Mouse (Mus musculus): ENCODE measurements around the gene C330021F23Rik. TPM values are rescaled to one million over a fixed set of nuclear protein-coding genes. Genes with fewer than 3 reads are reported as not detected.

Gene C330021F23Rik
- 0.72 and 0.91 TPM in 2 replicates for polyA plus RNA-seq (2014; fragmentation: Nextera tagmentation; extraction: Ambion mirVana)

DNA sequence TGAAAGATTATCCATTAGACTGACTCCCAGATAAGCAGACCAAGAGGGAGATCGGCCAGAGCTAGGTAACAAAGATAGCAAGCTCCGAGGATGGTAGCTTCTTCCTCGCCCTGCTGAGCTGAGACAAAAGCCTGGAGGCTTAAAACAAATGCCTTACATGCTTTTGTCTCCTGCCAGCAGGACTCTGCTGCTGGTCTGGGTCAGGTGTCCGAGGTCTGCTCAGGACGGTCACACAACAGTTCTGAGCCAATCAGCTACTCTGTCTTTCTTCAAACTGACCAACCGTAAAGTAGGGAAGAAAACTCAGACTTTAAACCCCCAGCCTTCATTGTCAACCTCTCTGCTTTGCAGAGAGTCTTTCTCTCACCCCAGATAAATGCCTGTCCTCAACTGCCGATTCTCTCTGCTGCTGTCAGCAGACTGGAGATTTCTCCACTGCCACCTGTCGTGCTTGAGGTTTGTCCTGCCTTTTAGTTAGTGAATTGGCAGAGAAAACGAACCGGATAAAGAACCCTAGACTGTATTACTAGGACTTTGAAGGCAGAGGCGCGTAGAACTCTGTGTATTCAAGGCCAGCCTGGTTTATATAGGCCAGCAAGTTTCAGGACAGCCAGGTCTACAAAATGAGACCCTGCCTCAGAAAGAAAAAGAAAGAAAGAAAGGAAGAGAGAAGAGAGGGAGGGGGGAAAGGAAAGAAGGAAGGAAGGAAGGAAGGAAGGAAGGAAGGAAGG is at the start of gene C330021F23Rik:
Gene C330021F23Rik (plus strand): TSS at position 350 of the 731 bp plus-strand sequence.
- no peak within 1 kb of the TSS for H3K4me3 ChIP-seq (ENCODE audit: low read depth, low read length)
- H3K27me3 ChIP-seq (ENCODE audit: insufficient read depth, low read length) = no peaks in the 10 kb centered on the region
- DNase-seq (peak; percentile 8), ATAC-seq (ENCODE audit: insufficient read depth) (no peak)
- 5% methylated on average over 12 of the region's 12 CpGs for WGBS
- H3K9me3 ChIP-seq (ENCODE audit: low read depth, low read length) = no peaks in the 10 kb centered on the region
- no peaks in the 10 kb centered on the region for H3K36me3 ChIP-seq (ENCODE audit: insufficient read depth)
- no peak within 1 kb of the TSS for H3K27ac ChIP-seq (ENCODE audit: low read depth)
- no peak for TF ChIP-seq CTCF (IDR thresholded peaks at IDR 0.05; ENCODE audit: low read depth)
- H3K4me1 ChIP-seq (ENCODE audit: insufficient read depth) = no peaks in the 10 kb centered on the region
- H3K9ac ChIP-seq = no peak within 1 kb of the TSS; the same call in 1 of the 2 replicates
- H3K4me2 ChIP-seq = peak within 1 kb of the TSS; percentile 44

DNA sequence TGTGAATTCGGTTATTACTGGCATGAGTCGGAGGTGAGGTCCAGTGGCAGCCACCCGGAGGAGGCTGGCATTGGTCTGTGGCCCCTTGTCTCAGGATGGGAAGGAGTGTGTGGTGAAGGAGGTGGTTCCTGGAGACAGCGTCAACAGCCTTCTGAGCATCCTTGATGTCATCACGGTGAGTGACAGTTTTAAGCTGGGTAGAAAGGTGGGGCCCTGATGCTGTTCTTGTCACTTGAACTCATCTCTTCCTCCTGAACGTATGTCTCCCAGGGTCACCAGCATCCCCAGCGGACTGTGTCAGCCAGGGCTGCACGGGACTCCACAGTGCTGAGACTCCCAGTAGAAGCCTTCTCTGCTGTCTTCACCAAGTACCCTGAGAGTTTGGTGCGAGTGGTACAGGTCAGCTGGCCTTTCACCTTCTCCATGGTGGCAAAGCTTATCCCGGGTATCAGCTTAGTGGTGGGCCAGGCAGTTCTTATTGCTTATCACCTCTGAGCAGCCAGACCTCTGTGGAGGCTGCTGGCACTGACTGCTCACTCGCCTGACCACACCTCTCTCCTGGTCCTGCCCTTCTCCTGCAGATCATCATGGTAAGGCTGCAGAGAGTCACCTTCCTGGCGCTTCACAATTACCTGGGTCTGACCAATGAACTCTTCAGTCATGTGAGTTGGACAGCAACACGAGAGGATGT is 45.6 kb upstream of the C330021F23Rik start:
- Histone ChIP-seq H3K9me3 (ENCODE audit: low read depth, low read length) (no peaks in the 10 kb centered on the region), H3K4me1 (ENCODE audit: insufficient read depth) (no peaks in the 10 kb centered on the region), H3K9ac (no peak overlapping the region), H3K4me2 (no peak overlapping the region), H3K4me3 (ENCODE audit: low read depth, low read length) (no peak overlapping the region), H3K27ac (ENCODE audit: low read depth) (no peak overlapping the region), H3K27me3 (ENCODE audit: insufficient read depth, low read length) (no peaks in the 10 kb centered on the region), H3K36me3 (ENCODE audit: insufficient read depth) (peaks cover 46% of the 10 kb centered on the region)
- no peak for TF ChIP-seq CTCF (IDR thresholded peaks at IDR 0.05; ENCODE audit: low read depth)
- 86% methylated on average over 13 of the region's 13 CpGs for WGBS
- DNase-seq (no peak), ATAC-seq (ENCODE audit: insufficient read depth) (no peak)

DNA sequence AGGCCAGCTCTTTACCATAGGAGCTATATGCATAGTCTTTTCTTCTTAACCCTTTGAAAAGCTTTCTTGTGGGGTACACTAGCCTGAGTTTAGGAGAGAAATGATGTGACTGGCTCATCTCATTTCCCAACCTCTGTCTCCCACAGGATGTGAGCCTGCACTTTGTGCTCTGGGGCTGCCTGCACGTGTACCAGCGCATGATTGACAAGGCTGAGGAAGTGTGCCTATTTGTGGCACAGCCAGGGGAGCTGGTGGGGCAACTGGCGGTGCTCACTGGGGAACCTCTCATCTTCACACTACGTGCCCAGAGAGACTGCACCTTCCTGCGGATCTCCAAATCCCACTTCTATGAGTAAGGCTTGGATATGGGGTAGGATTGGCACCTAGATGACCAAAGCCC is 37.0 kb upstream of the C330021F23Rik start:
- Histone ChIP-seq H3K9ac (no peak overlapping the region), H3K9me3 (ENCODE audit: low read depth, low read length) (no peaks in the 10 kb centered on the region), H3K27me3 (ENCODE audit: insufficient read depth, low read length) (no peaks in the 10 kb centered on the region), H3K27ac (ENCODE audit: low read depth) (no peak overlapping the region), H3K4me2 (no peak overlapping the region), H3K4me1 (ENCODE audit: insufficient read depth) (no peaks in the 10 kb centered on the region), H3K36me3 (ENCODE audit: insufficient read depth) (peaks cover 42% of the 10 kb centered on the region; the same call in 1 of the 2 replicates), H3K4me3 (ENCODE audit: low read depth, low read length) (no peak overlapping the region)
- ATAC-seq (ENCODE audit: insufficient read depth) (no peak), DNase-seq (no peak)
- TF ChIP-seq CTCF (IDR thresholded peaks at IDR 0.05; ENCODE audit: low read depth) = no peak
- WGBS = 87% methylated on average over 5 of the region's 5 CpGs

DNA sequence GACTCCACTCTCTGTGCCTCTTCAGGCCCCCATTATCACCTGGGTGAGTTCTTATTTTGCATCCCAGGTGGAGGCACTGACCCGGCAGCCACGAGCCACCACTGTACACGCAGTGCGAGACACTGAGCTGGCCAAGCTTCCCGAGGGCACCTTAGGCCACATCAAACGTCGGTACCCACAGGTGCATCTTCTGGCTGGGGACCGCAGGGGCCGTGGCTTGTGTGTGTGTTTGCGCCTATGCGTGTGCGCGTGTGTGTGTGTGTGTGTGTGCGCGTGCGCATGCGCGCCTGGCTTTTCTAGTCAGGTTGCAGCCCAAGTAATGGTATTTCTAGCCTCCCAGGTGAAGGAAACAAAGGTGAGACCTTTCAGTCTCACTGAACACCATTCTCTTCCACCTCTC is 35.9 kb upstream of the C330021F23Rik start:
- Histone ChIP-seq H3K9ac (no peak overlapping the region), H3K36me3 (ENCODE audit: insufficient read depth) (peaks cover 45% of the 10 kb centered on the region), H3K27ac (ENCODE audit: low read depth) (no peak overlapping the region), H3K9me3 (ENCODE audit: low read depth, low read length) (no peaks in the 10 kb centered on the region), H3K27me3 (ENCODE audit: insufficient read depth, low read length) (no peaks in the 10 kb centered on the region), H3K4me3 (ENCODE audit: low read depth, low read length) (no peak overlapping the region), H3K4me1 (ENCODE audit: insufficient read depth) (no peaks in the 10 kb centered on the region), H3K4me2 (no peak overlapping the region)
- WGBS = 89% methylated on average over 18 of the region's 18 CpGs
- DNase-seq (no peak), ATAC-seq (ENCODE audit: insufficient read depth) (no peak)
- no peak for TF ChIP-seq CTCF (IDR thresholded peaks at IDR 0.05; ENCODE audit: low read depth)

DNA sequence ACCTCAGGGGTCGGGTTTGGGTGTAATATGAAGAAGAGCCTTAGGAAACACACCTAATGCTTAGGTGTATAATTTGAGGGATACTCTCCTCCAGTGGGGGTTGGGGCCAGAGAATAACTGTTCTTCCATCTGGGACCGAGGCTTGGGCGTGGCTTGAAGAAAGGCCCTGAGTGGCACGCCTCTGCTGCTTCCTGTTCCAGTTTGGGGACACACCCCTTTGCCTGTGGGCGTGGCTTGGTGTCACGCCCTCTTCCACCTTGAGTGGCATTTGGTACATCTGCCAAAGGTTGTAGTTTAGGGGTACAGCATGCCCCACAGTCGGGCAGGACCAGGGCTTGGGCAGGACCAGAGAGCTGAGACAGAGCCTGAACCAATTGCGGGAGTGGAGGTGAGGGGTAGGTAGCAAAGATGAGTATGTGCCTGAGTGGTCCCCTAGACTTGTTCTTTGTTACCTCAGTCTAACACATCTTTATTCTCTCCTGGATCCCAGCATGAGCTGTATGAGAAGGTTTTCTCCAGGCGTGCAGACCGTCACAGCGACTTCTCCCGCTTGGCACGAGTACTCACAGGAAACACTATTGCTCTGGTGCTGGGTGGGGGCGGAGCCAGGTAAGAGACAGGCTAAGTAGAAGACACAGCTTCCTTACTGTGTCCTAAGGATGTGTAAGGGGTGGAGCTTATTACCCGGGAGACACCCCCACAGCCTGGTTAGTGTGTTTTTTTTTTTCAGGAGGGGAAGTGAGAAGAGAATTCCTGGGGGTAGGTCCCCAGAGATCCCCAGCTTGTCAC is 31.5 kb upstream of the C330021F23Rik start:
- DNase-seq = peak; percentile 4
- peak; percentile 31; the same call in 1 of the 2 replicates for ATAC-seq (ENCODE audit: insufficient read depth)
- no peak overlapping the region for H3K4me2 ChIP-seq

DNA sequence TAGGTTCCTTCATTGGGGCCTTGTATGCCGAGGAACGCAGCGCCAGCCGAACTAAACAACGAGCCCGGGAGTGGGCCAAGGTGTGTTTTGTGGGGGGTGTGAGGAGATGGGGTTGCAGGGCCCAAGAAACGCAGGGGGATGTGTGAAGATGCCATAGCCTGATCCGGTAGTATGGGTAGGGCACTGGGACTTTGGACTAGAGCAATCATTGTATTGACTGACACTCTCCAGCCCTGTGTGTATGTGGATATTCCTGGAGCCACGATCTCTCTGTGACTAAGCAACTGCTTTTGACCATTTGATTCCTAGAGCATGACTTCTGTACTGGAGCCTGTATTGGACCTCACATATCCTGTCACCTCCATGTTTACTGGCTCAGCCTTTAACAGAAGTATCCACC is 30.9 kb upstream of the C330021F23Rik start:
- Histone ChIP-seq H3K27me3 (ENCODE audit: insufficient read depth, low read length) (no peaks in the 10 kb centered on the region), H3K4me1 (ENCODE audit: insufficient read depth) (no peaks in the 10 kb centered on the region), H3K9me3 (ENCODE audit: low read depth, low read length) (no peaks in the 10 kb centered on the region), H3K4me2 (no peak overlapping the region), H3K9ac (no peak overlapping the region), H3K4me3 (ENCODE audit: low read depth, low read length) (no peak overlapping the region), H3K27ac (ENCODE audit: low read depth) (no peak overlapping the region), H3K36me3 (ENCODE audit: insufficient read depth) (peaks cover 69% of the 10 kb centered on the region)
- ATAC-seq (ENCODE audit: insufficient read depth) = no peak
- TF ChIP-seq CTCF (IDR thresholded peaks at IDR 0.05; ENCODE audit: low read depth) = no peak
- WGBS = 92% methylated on average over 9 of the region's 9 CpGs
- no peak for DNase-seq

More for the DNA sequence above, 31.5 kb upstream of the C330021F23Rik start:
- TF ChIP-seq CTCF (IDR thresholded peaks at IDR 0.05; ENCODE audit: low read depth) = no peak
- WGBS = 61% methylated on average over 15 of the region's 15 CpGs
- H3K4me1 ChIP-seq (ENCODE audit: insufficient read depth) = no peaks in the 10 kb centered on the region
- H3K9me3 ChIP-seq (ENCODE audit: low read depth, low read length) = no peaks in the 10 kb centered on the region
- H3K27me3 ChIP-seq (ENCODE audit: insufficient read depth, low read length) = no peaks in the 10 kb centered on the region
- no peak overlapping the region for H3K4me3 ChIP-seq (ENCODE audit: low read depth, low read length)
- peaks cover 74% of the 10 kb centered on the region for H3K36me3 ChIP-seq (ENCODE audit: insufficient read depth)
- H3K9ac ChIP-seq = no peak overlapping the region
- H3K27ac ChIP-seq (ENCODE audit: low read depth) = no peak overlapping the region
